Mouse (Mus musculus): ENCODE data around the gene Fbxo2. TPM values are rescaled to one million over a fixed set of nuclear protein-coding genes. Genes with fewer than 3 reads are reported as not detected.

The Fbxo2 gene
- polyA plus RNA-seq, 1 experiment: 0.85 TPM

- Histone ChIP-seq H3ac (ENCODE audit: control insufficient read depth, insufficient read length) (no peak overlapping the region), H3K4me3 (no peak overlapping the region), H3K36me3 (ENCODE audit: control insufficient read depth, insufficient read depth) (no peaks in the 10 kb centered on the region), H3K79me2 (ENCODE audit: control insufficient read depth, insufficient read depth) (no peaks in the 10 kb centered on the region), H3K4me2 (ENCODE audit: low read depth) (no peak overlapping the region), H3K27me3 (ENCODE audit: control insufficient read depth, insufficient read depth, insufficient read length) (peaks cover 29% of the 10 kb centered on the region)
- TF ChIP-seq MAX (IDR thresholded peaks at IDR 0.05; ENCODE audit: low read depth) (no peak), MYOG (IDR thresholded peaks at IDR 0.05; ENCODE audit: control insufficient read depth in 1 of 3, insufficient read depth in 1 of 3, insufficient read length in 2 of 3, low read depth in 2 of 3) (no peak), MYOD1 (IDR thresholded peaks at IDR 0.05; ENCODE audit: control insufficient read depth in 1 of 3, insufficient read length in 2 of 3, low read depth in 2 of 3) (no peak), POLR2A (IDR thresholded peaks at IDR 0.05; ENCODE audit: insufficient read length, low read depth) (no peak), TCF12 (IDR thresholded peaks at IDR 0.05; ENCODE audit: insufficient read depth, poor library complexity, severe bottlenecking) (no peak), TCF3 (IDR thresholded peaks at IDR 0.05; ENCODE audit: insufficient read length, low read depth) (no peak), E2F4 (IDR thresholded peaks at IDR 0.05; ENCODE audit: insufficient read depth) (no peak)
Measured at GRCm38 (mm10) chr4:148215264-148215900, 55.0 kb downstream of the Fbxo2 start.

Other genes with a start within 250 kb of the Fbxo2 start
- 77.2 TPM for gene Plod1, start 223.9 kb upstream of the Fbxo2 start, polyA plus RNA-seq (2012; fragmentation: generic; extraction: Trizol)
- 49.9 TPM for gene 2510039O18Rik, start 219.7 kb upstream of the Fbxo2 start, polyA plus RNA-seq (2012; fragmentation: generic; extraction: Trizol)
- 0.26 TPM for gene Nppb, start 174.8 kb upstream of the Fbxo2 start, polyA plus RNA-seq (2012; fragmentation: generic; extraction: Trizol)
- not detected for gene Nppa, start 159.9 kb upstream of the Fbxo2 start, polyA plus RNA-seq (2012; fragmentation: generic; extraction: Trizol)
- 19.6 TPM for gene Clcn6, start 121.8 kb upstream of the Fbxo2 start, polyA plus RNA-seq (2012; fragmentation: generic; extraction: Trizol)
- 31.8 TPM for gene Mthfr, start 121.5 kb upstream of the Fbxo2 start, polyA plus RNA-seq (2012; fragmentation: generic; extraction: Trizol)
- gene Agtrap, start 72.6 kb upstream of the Fbxo2 start, polyA plus RNA-seq (2012; fragmentation: generic; extraction: Trizol): 10.9 TPM
- gene Mad2l2, start 30.2 kb upstream of the Fbxo2 start, polyA plus RNA-seq (2012; fragmentation: generic; extraction: Trizol): 31.0 TPM
- 0.04 TPM for gene Draxin, start 29.9 kb upstream of the Fbxo2 start, polyA plus RNA-seq (2012; fragmentation: generic; extraction: Trizol)
- gene Fbxo6, start 8.5 kb upstream of the Fbxo2 start, polyA plus RNA-seq (2012; fragmentation: generic; extraction: Trizol): 89.7 TPM
- gene Fbxo44, start 139 bp upstream of the Fbxo2 start, polyA plus RNA-seq (2012; fragmentation: generic; extraction: Trizol): 3.1 TPM
- 0.01 TPM for gene Disp3, start 127.3 kb downstream of the Fbxo2 start, polyA plus RNA-seq (2012; fragmentation: generic; extraction: Trizol)